Mouse (Mus musculus): ENCODE results near the gene Mical3. TPM values are rescaled to one million over a fixed set of nuclear protein-coding genes. Genes with fewer than 3 reads are reported as not detected.
"Not testable (repeated sequence)": the region's sequence is repeated elsewhere in the genome, so short reads cannot be mapped to it uniquely, and the experiment has no call there.

Gene Mical3
- polyA plus RNA-seq, 1 experiment from 2014 or later: 27.4 TPM

DNA sequence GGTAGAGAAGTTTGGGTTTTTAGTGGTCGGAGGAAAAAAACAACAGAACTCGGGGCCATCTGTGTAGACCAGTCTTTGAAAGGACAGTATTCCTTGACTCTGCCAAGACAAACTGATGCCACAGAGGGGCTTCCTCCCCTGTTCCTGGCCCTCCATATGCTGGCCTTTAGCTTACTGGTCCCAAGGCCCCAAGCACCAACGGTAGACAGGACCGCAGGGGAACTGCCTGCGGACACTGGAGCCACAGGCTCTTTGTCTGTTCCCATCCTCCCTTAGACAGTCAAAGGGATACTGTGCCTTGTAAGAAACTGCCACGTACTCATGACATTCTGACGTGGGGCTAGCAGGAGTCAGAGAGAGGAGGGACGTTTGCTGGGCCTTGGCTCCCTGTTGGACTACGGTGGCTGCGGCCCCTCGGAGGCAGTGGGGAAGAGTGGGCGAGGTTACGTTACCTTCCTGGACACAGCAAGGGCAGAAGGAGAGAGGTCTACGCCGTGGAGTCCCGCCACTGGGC lies 193.6 kb downstream of the Mical3 start:
- H3K9me3 ChIP-seq (ENCODE audit: control insufficient read depth, low read length): no peaks in the 10 kb centered on the region
- 81% methylated on average over 16 of the region's 16 CpGs for WGBS
- H3K4me1 ChIP-seq (replicated peaks; ENCODE audit: control insufficient read depth, insufficient read depth, low read length): no peaks in the 10 kb centered on the region
- no peak overlapping the region for H3K27ac ChIP-seq (ENCODE audit: low read depth, low read length)
- ATAC-seq (ENCODE audit: low FRiP score): no peak
- H3K4me2 ChIP-seq (replicated peaks; ENCODE audit: low read depth, low read length): no peak overlapping the region
- no peaks in the 10 kb centered on the region for H3K36me3 ChIP-seq (ENCODE audit: control insufficient read depth, insufficient read depth, low read length)
- no peaks in the 10 kb centered on the region for H3K27me3 ChIP-seq (ENCODE audit: control insufficient read depth, insufficient read depth, low read length)
- DNase-seq (ENCODE audit: low spot score): no peak
- no peak overlapping the region for H3K9ac ChIP-seq (ENCODE audit: low read depth, low read length)
- H3K4me3 ChIP-seq (ENCODE audit: low read depth, low read length): no peak overlapping the region

GRCm38 (mm10) chr6:120934176-120934575 lies 196.6 kb downstream of the Mical3 start:
- Histone ChIP-seq H3K4me2 (replicated peaks; ENCODE audit: low read depth, low read length) (no peak overlapping the region), H3K27me3 (ENCODE audit: control insufficient read depth, insufficient read depth, low read length) (no peaks in the 10 kb centered on the region), H3K27ac (ENCODE audit: low read depth, low read length) (no peak overlapping the region), H3K4me1 (replicated peaks; ENCODE audit: control insufficient read depth, insufficient read depth, low read length) (no peaks in the 10 kb centered on the region), H3K9ac (ENCODE audit: low read depth, low read length) (no peak overlapping the region), H3K9me3 (ENCODE audit: control insufficient read depth, low read length) (no peaks in the 10 kb centered on the region), H3K36me3 (ENCODE audit: control insufficient read depth, insufficient read depth, low read length) (no peaks in the 10 kb centered on the region), H3K4me3 (ENCODE audit: low read depth, low read length) (no peak overlapping the region)
- ATAC-seq (ENCODE audit: low FRiP score): no peak
- 80% methylated on average over 4 of the region's 4 CpGs for WGBS
- DNase-seq (ENCODE audit: low spot score): no peak

- ATAC-seq (ENCODE audit: low FRiP score) (no peak), DNase-seq (ENCODE audit: low spot score) (no peak)
- Histone ChIP-seq H3K4me3 (ENCODE audit: low read depth, low read length) (no peak overlapping the region), H3K27me3 (ENCODE audit: control insufficient read depth, insufficient read depth, low read length) (no peaks in the 10 kb centered on the region), H3K27ac (ENCODE audit: low read depth, low read length) (no peak overlapping the region), H3K36me3 (ENCODE audit: control insufficient read depth, insufficient read depth, low read length) (no peaks in the 10 kb centered on the region), H3K4me2 (replicated peaks; ENCODE audit: low read depth, low read length) (no peak overlapping the region), H3K9me3 (ENCODE audit: control insufficient read depth, low read length) (no peaks in the 10 kb centered on the region), H3K9ac (ENCODE audit: low read depth, low read length) (no peak overlapping the region), H3K4me1 (replicated peaks; ENCODE audit: control insufficient read depth, insufficient read depth, low read length) (no peaks in the 10 kb centered on the region)
- WGBS: 92% methylated on average over 7 of the region's 7 CpGs
Observed at GRCm38 (mm10) chr6:120933670-120934069, 197.1 kb downstream of the Mical3 start.

GRCm38 (mm10) chr6:120932597-120932996 lies 198.2 kb downstream of the Mical3 start:
- H3K9me3 ChIP-seq (ENCODE audit: control insufficient read depth, low read length): no peaks in the 10 kb centered on the region
- H3K27me3 ChIP-seq (ENCODE audit: control insufficient read depth, insufficient read depth, low read length): no peaks in the 10 kb centered on the region
- 92% methylated on average over 12 of the region's 12 CpGs for WGBS
- H3K9ac ChIP-seq (ENCODE audit: low read depth, low read length): no peak overlapping the region
- no peak overlapping the region for H3K27ac ChIP-seq (ENCODE audit: low read depth, low read length)
- no peak overlapping the region for H3K4me2 ChIP-seq (replicated peaks; ENCODE audit: low read depth, low read length)
- no peak overlapping the region for H3K4me3 ChIP-seq (ENCODE audit: low read depth, low read length)
- no peaks in the 10 kb centered on the region for H3K4me1 ChIP-seq (replicated peaks; ENCODE audit: control insufficient read depth, insufficient read depth, low read length)
- ATAC-seq (ENCODE audit: low FRiP score) (no peak), DNase-seq (ENCODE audit: low spot score) (no peak)
- H3K36me3 ChIP-seq (ENCODE audit: control insufficient read depth, insufficient read depth, low read length): no peaks in the 10 kb centered on the region

DNA sequence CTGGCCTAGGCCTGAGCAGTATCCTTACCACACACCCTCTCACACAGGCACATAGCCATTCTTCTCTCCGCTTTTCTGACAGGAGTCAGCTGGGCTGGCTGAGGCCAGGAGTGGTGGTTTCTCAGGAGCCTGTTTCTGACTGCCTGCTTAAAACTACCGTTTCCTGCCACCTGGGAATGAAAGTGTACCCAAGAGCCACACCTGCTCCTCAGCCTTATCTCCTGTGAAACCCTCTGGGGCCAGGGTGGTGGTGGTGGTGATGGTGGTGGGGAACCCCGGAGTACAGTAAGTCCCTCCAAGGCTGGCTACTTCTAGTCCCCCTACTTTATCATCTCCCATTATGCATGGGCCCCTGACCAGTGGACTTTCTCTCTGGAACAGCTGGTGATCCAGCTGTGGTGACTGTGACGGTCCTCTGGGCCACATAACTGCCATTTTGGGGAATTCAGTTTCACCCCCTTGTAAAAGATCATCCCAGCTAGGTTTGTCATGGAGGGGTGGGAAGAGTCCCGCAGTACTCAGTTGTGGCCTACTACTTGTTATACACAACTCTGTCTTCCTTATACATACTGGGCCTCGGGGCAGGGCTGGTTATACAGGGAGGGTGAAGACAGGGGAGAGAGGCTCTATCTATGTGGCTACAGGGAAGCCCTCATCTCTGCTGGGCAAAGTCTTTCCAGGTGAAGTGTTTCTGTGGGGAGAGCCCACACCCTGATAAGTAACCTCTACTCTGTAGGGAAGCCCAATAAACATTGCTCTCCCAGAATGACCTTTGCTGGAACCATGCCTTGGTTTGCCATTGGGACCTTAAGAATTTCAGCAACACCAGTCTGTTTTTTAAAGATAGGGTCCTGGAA lies 200.1 kb downstream of the Mical3 start:
- no peak for DNase-seq (ENCODE audit: low spot score)
- Histone ChIP-seq H3K4me2 (replicated peaks; ENCODE audit: low read depth, low read length) (no peak overlapping the region), H3K9me3 (ENCODE audit: control insufficient read depth, low read length) (no peaks in the 10 kb centered on the region), H3K27me3 (ENCODE audit: control insufficient read depth, insufficient read depth, low read length) (no peaks in the 10 kb centered on the region), H3K9ac (ENCODE audit: low read depth, low read length) (no peak overlapping the region), H3K36me3 (ENCODE audit: control insufficient read depth, insufficient read depth, low read length) (no peaks in the 10 kb centered on the region), H3K4me3 (ENCODE audit: low read depth, low read length) (no peak overlapping the region), H3K4me1 (replicated peaks; ENCODE audit: control insufficient read depth, insufficient read depth, low read length) (no peaks in the 10 kb centered on the region), H3K27ac (ENCODE audit: low read depth, low read length) (no peak overlapping the region)
- ATAC-seq (ENCODE audit: low FRiP score): no peak
- 88% methylated on average over 6 of the region's 6 CpGs for WGBS

- ATAC-seq (ENCODE audit: low FRiP score): no peak
- Histone ChIP-seq H3K36me3 (ENCODE audit: control insufficient read depth, insufficient read depth, low read length) (no peaks in the 10 kb centered on the region), H3K27me3 (ENCODE audit: control insufficient read depth, insufficient read depth, low read length) (no peaks in the 10 kb centered on the region), H3K27ac (ENCODE audit: low read depth, low read length) (no peak overlapping the region), H3K9me3 (ENCODE audit: control insufficient read depth, low read length) (no peaks in the 10 kb centered on the region), H3K9ac (ENCODE audit: low read depth, low read length) (no peak overlapping the region), H3K4me2 (replicated peaks; ENCODE audit: low read depth, low read length) (no peak overlapping the region), H3K4me1 (replicated peaks; ENCODE audit: control insufficient read depth, insufficient read depth, low read length) (no peaks in the 10 kb centered on the region), H3K4me3 (ENCODE audit: low read depth, low read length) (no peak overlapping the region)
- no peak for DNase-seq (ENCODE audit: low spot score)
- 54% methylated on average over 1 of the region's 1 CpGs for WGBS
Observed at GRCm38 (mm10) chr6:120929421-120929820, 201.4 kb downstream of the Mical3 start.

- DNase-seq (ENCODE audit: low spot score) (no peak), ATAC-seq (ENCODE audit: low FRiP score) (no peak)
- no peak overlapping the region for H3K9ac ChIP-seq (ENCODE audit: low read depth, low read length)
- H3K9me3 ChIP-seq (ENCODE audit: control insufficient read depth, low read length): no peaks in the 10 kb centered on the region
- H3K36me3 ChIP-seq (ENCODE audit: control insufficient read depth, insufficient read depth, low read length): no peaks in the 10 kb centered on the region
- WGBS: 84% methylated on average over 3 of the region's 3 CpGs
- H3K4me2 ChIP-seq (replicated peaks; ENCODE audit: low read depth, low read length): no peak overlapping the region
- no peak overlapping the region for H3K27ac ChIP-seq (ENCODE audit: low read depth, low read length)
- H3K4me1 ChIP-seq (replicated peaks; ENCODE audit: control insufficient read depth, insufficient read depth, low read length): no peaks in the 10 kb centered on the region
- no peak overlapping the region for H3K4me3 ChIP-seq (ENCODE audit: low read depth, low read length)
- H3K27me3 ChIP-seq (ENCODE audit: control insufficient read depth, insufficient read depth, low read length): no peaks in the 10 kb centered on the region
Observed at GRCm38 (mm10) chr6:120927765-120928164, 203.0 kb downstream of the Mical3 start.

DNA sequence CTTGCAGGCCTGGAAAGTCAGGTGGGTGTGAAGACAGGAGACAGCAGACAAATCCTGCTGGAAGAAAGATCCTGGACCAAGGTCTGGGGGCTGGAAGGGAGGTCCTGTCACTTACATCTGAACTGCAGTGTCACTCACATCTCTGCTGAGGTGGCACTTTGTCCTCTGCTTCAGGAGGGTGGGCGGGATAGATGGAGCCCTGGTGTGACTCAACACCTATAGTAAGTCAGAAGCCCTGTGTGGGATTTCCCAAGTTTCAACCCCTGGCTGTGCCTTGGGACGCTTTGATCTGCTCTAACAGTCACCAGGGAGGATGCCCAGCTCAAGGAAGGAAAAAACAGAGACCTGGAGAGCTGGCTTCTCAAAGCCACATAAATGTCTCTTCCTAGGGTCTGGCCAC lies 203.9 kb downstream of the Mical3 start:
- Histone ChIP-seq H3K9ac (ENCODE audit: low read depth, low read length) (no peak overlapping the region), H3K9me3 (ENCODE audit: control insufficient read depth, low read length) (no peaks in the 10 kb centered on the region), H3K36me3 (ENCODE audit: control insufficient read depth, insufficient read depth, low read length) (no peaks in the 10 kb centered on the region), H3K4me3 (ENCODE audit: low read depth, low read length) (no peak overlapping the region), H3K4me1 (replicated peaks; ENCODE audit: control insufficient read depth, insufficient read depth, low read length) (no peaks in the 10 kb centered on the region), H3K27me3 (ENCODE audit: control insufficient read depth, insufficient read depth, low read length) (no peaks in the 10 kb centered on the region), H3K4me2 (replicated peaks; ENCODE audit: low read depth, low read length) (no peak overlapping the region), H3K27ac (ENCODE audit: low read depth, low read length) (no peak overlapping the region)
- 53% methylated on average over 2 of the region's 2 CpGs for WGBS
- ATAC-seq (ENCODE audit: low FRiP score) (no peak), DNase-seq (ENCODE audit: low spot score) (no peak)

GRCm38 (mm10) chr6:120924791-120925321 lies 205.9 kb downstream of the Mical3 start:
- not testable (repeated sequence) for H3K4me1 ChIP-seq (replicated peaks; ENCODE audit: control insufficient read depth, insufficient read depth, low read length); H3K4me3 ChIP-seq (ENCODE audit: low read depth, low read length); H3K27ac ChIP-seq (ENCODE audit: low read depth, low read length); H3K9me3 ChIP-seq (ENCODE audit: control insufficient read depth, low read length); DNase-seq (ENCODE audit: low spot score); ATAC-seq (ENCODE audit: low FRiP score); H3K27me3 ChIP-seq (ENCODE audit: control insufficient read depth, insufficient read depth, low read length); H3K36me3 ChIP-seq (ENCODE audit: control insufficient read depth, insufficient read depth, low read length); H3K4me2 ChIP-seq (replicated peaks; ENCODE audit: low read depth, low read length); H3K9ac ChIP-seq (ENCODE audit: low read depth, low read length)
- WGBS: 69% methylated on average over 2 of the region's 2 CpGs

All from hindbrain, embryonic 11.5 days (tissue).